Comparison of ENCODE assay signal across 19 mouse cellular contexts in genomic region chr4:106050297-106050696, GRCm38 (mm10).
DNase-seq lines count a peak whose midpoint lies in the region; ATAC-seq lines count a peak whose summit lies in the region.
"Had no signal": no experiment of that assay in that cellular context is flagged by ENCODE, and none has a peak within 500 bp of the region (broad histone marks: within the 10 kb centered on the region; RNA-seq: fewer than 3 reads in every experiment).

No protein-coding gene starts in this region.

- no peak overlapping the region for H3K4me3 ChIP-seq in intestine, embryonic 16.5 days (ENCODE audit: low read length)
- no peak overlapping the region for H3K4me3 ChIP-seq in liver, embryonic 11.5 days (ENCODE audit: low read depth, low read length)
- H3K4me3 ChIP-seq: embryonic facial prominence, embryonic 13.5 days; forebrain, embryonic 10.5 days; heart, embryonic 13.5 days; layer of hippocampus, adult 2 months; neural tube, embryonic 12.5 days had no signal

- H3K4me1 ChIP-seq in intestine, embryonic 16.5 days (ENCODE audit: control insufficient read depth, insufficient read depth, low read length): peaks cover 11% of the 10 kb centered on the region; the same call in 1 of the 2 replicates
- no peaks in the 10 kb centered on the region for H3K4me1 ChIP-seq in liver, embryonic 11.5 days (replicated peaks; ENCODE audit: control insufficient read depth, insufficient read depth, low read length)

- no peak overlapping the region for H3K4me2 ChIP-seq in intestine, embryonic 16.5 days (ENCODE audit: low read depth, low read length)
- no peak overlapping the region for H3K4me2 ChIP-seq in liver, embryonic 11.5 days
- H3K4me2 ChIP-seq: embryonic facial prominence, embryonic 13.5 days; heart, embryonic 13.5 days; lung, embryonic 14.5 days; neural tube, embryonic 12.5 days had no signal

- H3K9ac ChIP-seq in intestine, embryonic 16.5 days (ENCODE audit: low read depth, low read length): no peak overlapping the region
- H3K9ac ChIP-seq in liver, embryonic 11.5 days (ENCODE audit: low read depth, low read length): no peak overlapping the region
- H3K9ac ChIP-seq: embryonic facial prominence, embryonic 13.5 days; heart, embryonic 13.5 days; lung, embryonic 14.5 days; neural tube, embryonic 12.5 days had no signal

- 50% methylated on average over 3 of the region's 3 CpGs for WGBS in intestine, embryonic 16.5 days
- WGBS in liver, embryonic 11.5 days: 65% methylated on average over 3 of the region's 3 CpGs

- no peaks in the 10 kb centered on the region for H3K36me3 ChIP-seq in intestine, embryonic 16.5 days (ENCODE audit: control insufficient read depth, insufficient read depth, low read length)
- H3K36me3 ChIP-seq in liver, embryonic 11.5 days (ENCODE audit: control insufficient read depth, insufficient read depth, low read length): no peaks in the 10 kb centered on the region
- H3K36me3 ChIP-seq: embryonic facial prominence, embryonic 13.5 days; forebrain, embryonic 10.5 days; heart, embryonic 13.5 days; neural tube, embryonic 12.5 days had no signal

- DNase-seq in embryo, embryonic 10 days (ENCODE audit: low spot score): peak; percentile 38
- no peak for DNase-seq in embryo, embryonic 11 days
- peak; percentile 17 for DNase-seq in urinary bladder, postnatal 14 days (ENCODE audit: low spot score)
- DNase-seq in urinary bladder, adult 18-20 months (ENCODE audit: low spot score in 2 of 2): no peak
- no peak for DNase-seq in ovary, postnatal 14 days (ENCODE audit: low spot score)
- no peak for DNase-seq in heart, adult 18-20 months
- no peak for DNase-seq in liver, embryonic 11.5 days (ENCODE audit: low spot score)
- DNase-seq: cerebellum, adult 11 months; cerebellum, postnatal 36 days; gastrocnemius, postnatal 36 days; lung, embryonic 14.5 days; thymus, postnatal 14 days had no signal

- ATAC-seq in intestine, embryonic 16.5 days: peak; percentile 94
- ATAC-seq in liver, embryonic 11.5 days (replicated peaks; ENCODE audit: low FRiP score): no peak
- ATAC-seq: inflammation-experienced regulatory T-cells, adult 6 months had no signal

- no peaks in the 10 kb centered on the region for H3K9me3 ChIP-seq in intestine, embryonic 16.5 days (ENCODE audit: control insufficient read depth, low read length)
- H3K9me3 ChIP-seq in liver, embryonic 11.5 days (ENCODE audit: control insufficient read depth, low read length): no peaks in the 10 kb centered on the region
- H3K9me3 ChIP-seq: embryonic facial prominence, embryonic 13.5 days; forebrain, embryonic 10.5 days; heart, embryonic 13.5 days; neural tube, embryonic 12.5 days had no signal

- H3K27me3 ChIP-seq in intestine, embryonic 16.5 days (replicated peaks; ENCODE audit: control insufficient read depth, insufficient read depth, low read length): no peaks in the 10 kb centered on the region
- H3K27me3 ChIP-seq in liver, embryonic 11.5 days (replicated peaks; ENCODE audit: control insufficient read depth, insufficient read depth, low read length): no peaks in the 10 kb centered on the region
- H3K27me3 ChIP-seq: embryonic facial prominence, embryonic 13.5 days; heart, embryonic 13.5 days; neural tube, embryonic 12.5 days had no signal

- H3K27ac ChIP-seq in intestine, embryonic 16.5 days (ENCODE audit: low read length): peak overlapping the region; percentile 86
- H3K27ac ChIP-seq in liver, embryonic 11.5 days (ENCODE audit: low read depth, low read length): no peak overlapping the region
- H3K27ac ChIP-seq: embryonic facial prominence, embryonic 13.5 days; forebrain, embryonic 10.5 days; heart, embryonic 13.5 days; layer of hippocampus, adult 2 months; neural tube, embryonic 12.5 days had no signal

Comparison
In these comparisons a context has a peak if more than half of its experiments do, and no peak if none do; other contexts are left out.
1. DNase-seq: peak in embryo, embryonic 10 days (single experiment) and urinary bladder, postnatal 14 days (single experiment); none in embryo, embryonic 11 days (single experiment), urinary bladder, adult 18-20 months (0 of 2), ovary, postnatal 14 days (single experiment), heart, adult 18-20 months (0 of 2) and liver, embryonic 11.5 days (single experiment).